Mouse (Mus musculus) ES-Bruce4 (cell line): ENCODE data around the gene Sertad2.

ENCODE experiments used
- CTCF ChIP-seq: IDR thresholded peaks from one replicate; pipeline ENCODE4 v1.8.1; 2011; ENCODE audit warnings: low read depth, low read length
- EP300 ChIP-seq: IDR thresholded peaks from 2 replicates; pipeline ENCODE4 v1.6.1; 2011; ENCODE audit warnings: low read depth, low read length; ENCODE audit not compliant: insufficient read depth

- no peak for TF ChIP-seq EP300
- no peak for TF ChIP-seq CTCF
Observed at GRCm38 (mm10) chr11:20552059-20552458, 9.0 kb downstream of the Sertad2 start.
